Mouse (Mus musculus): ENCODE measurements around the gene Elavl4.

GRCm38 (mm10) chr4:110396221-110396620, 44.5 kb upstream of the Elavl4 start:
- no peak for TF ChIP-seq POLR2A (IDR thresholded peaks at IDR 0.05; ENCODE audit: control insufficient read depth, low read depth, low read length)
- TF ChIP-seq CTCF (IDR thresholded peaks at IDR 0.05; ENCODE audit: control insufficient read depth, insufficient read depth, insufficient replicate concordance, low read depth, low read length) = no peak

Data from testis, adult 2 months (tissue).